Mouse (Mus musculus) forebrain, embryonic 13.5 days (tissue): ENCODE results near the gene Bmt2. TPM values are rescaled to one million over a fixed set of nuclear protein-coding genes. Genes with fewer than 3 reads are reported as not detected.

ENCODE experiments used
- ATAC-seq: fragments of 200-750 bp; cut with Nextera tagmentation; 2 replicates; pipeline ENCODE4 v1.8.0; 2017
- H3K27ac ChIP-seq: fragments of 300-500 bp; sonication (generic); 2 replicates; pipeline ENCODE4 v1.5.1; 2015; ENCODE audit warnings: inconsistent platforms, mild to moderate bottlenecking, moderate library complexity
- H3K27me3 ChIP-seq: fragments of 300-500 bp; sonication (generic); 2 replicates; pipeline ENCODE4 v1.6.1; 2015; ENCODE audit warnings: mild to moderate bottlenecking, inconsistent platforms
- H3K36me3 ChIP-seq: fragments of 300-500 bp; sonication (generic); 2 replicates; pipeline ENCODE4 v1.6.1; 2015; ENCODE audit warnings: mild to moderate bottlenecking, inconsistent platforms; ENCODE audit not compliant: poor library complexity, severe bottlenecking
- H3K4me1 ChIP-seq: fragments of 300-500 bp; sonication (generic); 2 replicates; pipeline ENCODE4 v1.6.1; 2015; ENCODE audit warnings: inconsistent platforms
- H3K4me2 ChIP-seq: fragments of 300-500 bp; sonication (generic); 2 replicates; pipeline ENCODE4 v1.6.1; 2015; ENCODE audit warnings: inconsistent platforms, mild to moderate bottlenecking, moderate library complexity
- H3K4me3 ChIP-seq: fragments of 300-500 bp; sonication (generic); 2 replicates; pipeline ENCODE4 v1.5.1; 2015; ENCODE audit warnings: mild to moderate bottlenecking, inconsistent platforms
- H3K9ac ChIP-seq: fragments of 300-500 bp; sonication (generic); 2 replicates; pipeline ENCODE4 v1.6.1; 2015; ENCODE audit warnings: mild to moderate bottlenecking, inconsistent platforms
- H3K9me3 ChIP-seq: fragments of 300-500 bp; sonication (generic); replicated peaks from 2 replicates; pipeline ENCODE4 v1.6.1; 2016; ENCODE audit warnings: inconsistent platforms
- WGBS: fragments of 180-500 bp; shearing (Covaris S2); methylation state at CpG from one replicate; pipeline ENCODE4 v1.1.7; 2015; 5-methylcytosine and 5-hydroxymethylcytosine counted together
- polyA plus RNA-seq: library from polyadenylated mRNA; unstranded; fragments of >200 nt; fragmentation: Nextera tagmentation; extraction: Ambion mirVana; gene quantifications from 2 replicates; pipeline ENCODE4 v1.2.1, GENCODE M21; 2015

The Bmt2 gene
- 24.2 and 24.3 TPM in 2 replicates for polyA plus RNA-seq

DNA sequence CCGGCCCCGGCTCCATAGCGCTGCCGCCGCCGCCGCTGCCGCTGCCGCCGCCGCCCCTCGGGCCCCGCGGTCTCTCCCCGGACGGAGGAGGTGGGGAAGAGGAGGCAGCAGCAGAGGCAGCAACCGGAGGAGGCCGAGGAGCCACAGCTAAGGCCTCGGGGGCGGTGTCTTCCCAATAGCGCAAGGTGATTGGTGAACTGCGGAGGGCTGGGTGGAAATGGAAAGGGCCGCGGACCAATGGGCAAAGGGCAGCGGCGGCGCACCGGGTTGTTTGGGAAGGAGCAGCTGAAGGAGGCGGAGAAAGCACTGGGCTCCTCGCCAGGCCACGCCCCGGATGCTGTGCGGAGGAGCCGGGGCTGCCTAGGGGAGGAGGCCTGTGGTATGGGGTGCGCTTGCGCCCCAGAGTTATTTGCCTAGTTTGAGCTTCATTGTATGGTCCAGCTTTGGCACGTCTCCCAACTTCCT, at the start of gene Bmt2:
Gene Bmt2, minus strand, starts transcription at position 149 of the 465 bp plus-strand sequence.
- H3K9ac ChIP-seq = peak within 1 kb of the TSS; percentile 97
- H3K4me3 ChIP-seq = peak within 1 kb of the TSS; percentile 90
- H3K4me2 ChIP-seq = peak within 1 kb of the TSS; percentile 84
- H3K36me3 ChIP-seq = no peaks in the 10 kb centered on the region
- 0% methylated on average over 35 of the region's 37 CpGs for WGBS
- H3K4me1 ChIP-seq = peaks cover 23% of the 10 kb centered on the region
- H3K9me3 ChIP-seq = no peaks in the 10 kb centered on the region
- ATAC-seq = peak; percentile 99
- peak within 1 kb of the TSS; percentile 96 for H3K27ac ChIP-seq
- H3K27me3 ChIP-seq = no peaks in the 10 kb centered on the region

DNA sequence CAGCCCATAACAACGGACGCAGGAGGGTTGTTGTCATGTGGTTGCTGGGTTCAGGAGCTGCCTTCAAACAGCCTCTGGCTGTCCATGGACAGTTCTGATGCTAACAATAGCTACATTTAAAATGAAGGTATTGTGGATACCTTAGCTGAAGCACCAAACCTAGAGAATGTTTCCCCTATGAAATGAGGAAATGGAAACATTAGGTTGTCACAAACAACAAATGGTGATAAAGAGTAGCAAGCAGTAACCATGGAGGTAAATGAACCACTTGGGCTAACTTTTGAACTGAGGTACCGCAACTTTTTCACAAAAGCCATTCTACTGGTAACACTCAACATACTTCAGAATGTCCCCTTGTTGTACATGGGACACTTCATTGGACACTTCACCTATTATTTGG, 44.4 kb upstream of the Bmt2 start:
- H3K9me3 ChIP-seq = no peaks in the 10 kb centered on the region
- ATAC-seq = no peak

DNA sequence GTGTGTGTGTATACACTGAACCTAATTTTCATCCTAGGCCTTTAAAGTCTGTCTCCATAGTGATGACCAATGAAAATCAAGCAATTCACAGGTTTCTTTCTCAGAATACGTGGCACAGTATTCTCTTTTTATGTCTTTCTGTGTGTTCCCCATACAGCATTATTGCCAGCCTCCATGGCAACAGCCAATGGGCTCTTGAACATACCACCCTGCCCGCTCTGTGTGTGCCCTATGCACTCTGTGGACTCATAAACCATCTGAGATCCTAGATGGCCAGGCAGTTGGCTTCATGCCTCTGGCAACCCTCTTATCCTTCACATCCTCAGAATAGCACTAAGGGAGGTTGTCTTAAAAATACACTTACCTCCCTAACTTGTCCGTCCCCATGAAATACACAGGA, 37.1 kb upstream of the Bmt2 start:
- no peak for ATAC-seq
- H3K4me3 ChIP-seq = no peak overlapping the region
- H3K4me2 ChIP-seq = no peak overlapping the region
- no peaks in the 10 kb centered on the region for H3K4me1 ChIP-seq
- H3K9ac ChIP-seq = no peak overlapping the region
- H3K36me3 ChIP-seq = no peaks in the 10 kb centered on the region
- no peaks in the 10 kb centered on the region for H3K9me3 ChIP-seq
- H3K27me3 ChIP-seq = no peaks in the 10 kb centered on the region
- H3K27ac ChIP-seq = no peak overlapping the region
- WGBS = 73% methylated on average over 3 of the region's 3 CpGs

More for the DNA sequence above, 44.4 kb upstream of the Bmt2 start:
- no peak overlapping the region for H3K27ac ChIP-seq
- no peak overlapping the region for H3K4me2 ChIP-seq
- no peak overlapping the region for H3K4me3 ChIP-seq
- H3K9ac ChIP-seq = no peak overlapping the region
- no peaks in the 10 kb centered on the region for H3K27me3 ChIP-seq
- H3K36me3 ChIP-seq = no peaks in the 10 kb centered on the region
- H3K4me1 ChIP-seq = no peaks in the 10 kb centered on the region
- 91% methylated on average over 3 of the region's 3 CpGs for WGBS

DNA sequence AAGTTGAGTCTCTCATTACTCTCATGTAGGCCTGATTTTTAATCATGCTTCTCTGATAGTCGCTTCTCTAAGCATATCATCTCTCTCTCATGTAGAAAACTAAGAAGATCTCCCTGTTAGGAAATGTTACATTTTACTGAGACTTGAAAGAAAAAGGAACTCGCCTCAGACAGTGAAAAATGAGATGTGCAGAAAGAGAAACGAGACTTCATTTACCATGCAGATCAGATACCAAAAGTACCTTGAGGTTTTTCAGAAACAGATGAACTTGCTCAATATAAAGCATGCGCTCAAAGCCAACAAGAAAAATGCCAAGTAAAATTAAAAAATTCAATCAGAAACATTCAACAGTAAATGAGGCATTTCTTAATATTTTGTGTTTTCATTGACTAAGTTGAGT, 19.1 kb upstream of the Bmt2 start:
- Histone ChIP-seq H3K9ac (no peak overlapping the region), H3K9me3 (no peaks in the 10 kb centered on the region), H3K36me3 (no peaks in the 10 kb centered on the region), H3K4me1 (no peaks in the 10 kb centered on the region), H3K4me3 (no peak overlapping the region), H3K4me2 (no peak overlapping the region), H3K27ac (no peak overlapping the region), H3K27me3 (no peaks in the 10 kb centered on the region)
- 86% methylated on average over 4 of the region's 4 CpGs for WGBS
- ATAC-seq = no peak

DNA sequence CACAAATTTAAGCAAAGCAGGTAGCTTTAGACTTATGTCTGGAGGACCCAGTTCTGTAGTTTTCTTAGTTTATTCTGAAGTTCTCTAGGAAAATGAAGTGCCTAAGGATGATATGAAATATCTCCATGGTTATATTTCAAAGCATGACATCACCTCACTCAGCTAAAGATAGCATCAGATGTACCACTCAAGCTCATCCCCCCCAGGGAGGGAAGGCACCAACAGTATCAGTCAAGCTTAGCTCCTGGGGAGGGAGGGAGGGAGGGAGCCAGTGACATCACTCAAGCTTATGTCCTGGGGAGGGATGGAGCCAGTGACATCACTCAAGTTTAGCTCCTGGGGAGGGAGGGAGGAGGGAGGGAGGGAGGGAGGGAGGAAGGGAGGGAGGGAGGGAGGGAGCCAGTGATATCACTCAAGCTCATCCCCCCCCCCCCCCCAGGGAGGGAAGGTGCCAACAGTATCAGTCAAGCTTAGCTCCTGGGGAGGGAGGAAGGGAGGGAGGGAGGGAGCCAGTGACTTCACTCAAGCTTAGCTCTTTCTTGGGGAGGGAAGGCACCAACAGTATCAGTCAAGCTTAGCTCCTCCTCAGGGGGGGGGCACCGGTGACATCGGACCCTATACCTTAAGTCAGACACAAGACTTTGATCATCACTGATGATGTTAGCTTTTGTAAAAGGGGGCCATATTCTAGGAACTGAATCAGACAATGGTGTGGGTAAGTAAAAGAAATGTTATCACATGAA, 17.5 kb upstream of the Bmt2 start:
- Histone ChIP-seq H3K4me3 (no peak overlapping the region), H3K9ac (no peak overlapping the region), H3K9me3 (no peaks in the 10 kb centered on the region), H3K27ac (no peak overlapping the region), H3K4me2 (no peak overlapping the region), H3K27me3 (no peaks in the 10 kb centered on the region), H3K4me1 (no peaks in the 10 kb centered on the region), H3K36me3 (no peaks in the 10 kb centered on the region)
- ATAC-seq = no peak
- 90% methylated on average over 2 of the region's 2 CpGs for WGBS

DNA sequence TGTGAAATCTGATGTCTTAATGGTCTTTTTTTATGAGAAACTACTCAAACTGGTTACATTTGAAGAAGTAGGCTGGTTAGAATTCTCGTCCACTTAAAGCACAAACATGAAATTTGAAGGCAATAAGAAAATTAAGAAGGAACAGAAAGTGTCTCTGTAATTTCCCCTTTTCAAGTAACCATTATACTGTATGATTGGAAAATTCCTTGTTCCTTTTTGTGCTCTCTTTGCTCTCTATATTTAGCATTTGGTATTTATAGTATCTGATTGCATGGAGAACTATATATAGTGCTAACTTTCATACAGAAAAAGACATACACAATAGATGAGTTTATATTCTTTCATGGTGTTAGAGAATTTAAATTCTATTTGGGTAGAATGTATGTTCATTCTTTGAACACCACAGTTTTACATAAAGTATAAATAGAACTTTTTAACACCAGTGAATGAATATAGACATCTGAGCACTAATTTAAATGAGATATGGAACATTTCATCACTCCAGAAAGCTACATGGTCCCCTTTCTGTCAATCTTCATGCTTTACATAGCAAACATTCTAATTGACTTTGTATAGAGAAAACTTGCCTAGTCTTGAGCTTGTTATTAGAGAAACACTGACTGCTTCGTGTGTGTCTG, 14.0 kb upstream of the Bmt2 start:
- ATAC-seq = no peak
- Histone ChIP-seq H3K9ac (no peak overlapping the region), H3K4me1 (no peaks in the 10 kb centered on the region), H3K4me2 (no peak overlapping the region), H3K36me3 (no peaks in the 10 kb centered on the region), H3K9me3 (no peaks in the 10 kb centered on the region), H3K27ac (no peak overlapping the region), H3K27me3 (no peaks in the 10 kb centered on the region), H3K4me3 (no peak overlapping the region)
- 89% methylated on average over 2 of the region's 2 CpGs for WGBS

DNA sequence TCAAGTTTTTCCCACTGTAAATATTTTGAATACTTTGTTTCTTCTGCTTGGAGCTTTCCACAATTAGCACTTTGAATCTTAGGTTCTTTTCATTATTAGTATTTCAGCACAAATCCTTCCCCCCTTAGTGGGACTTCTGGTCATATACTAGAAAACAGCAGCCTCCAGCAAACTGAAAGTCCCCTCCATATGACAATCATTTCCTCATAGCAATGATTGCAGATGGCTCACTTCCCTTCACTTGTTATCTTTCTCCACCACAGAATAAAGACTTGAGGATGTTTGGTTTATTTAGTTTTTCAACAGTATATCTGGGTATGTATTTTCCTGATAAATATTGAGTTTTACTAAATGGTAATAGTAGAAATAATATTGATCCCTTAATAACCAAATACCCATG, 12.6 kb upstream of the Bmt2 start:
- H3K4me1 ChIP-seq = no peaks in the 10 kb centered on the region
- no peak overlapping the region for H3K4me3 ChIP-seq
- no peak for ATAC-seq
- H3K36me3 ChIP-seq = no peaks in the 10 kb centered on the region
- H3K27me3 ChIP-seq = no peaks in the 10 kb centered on the region
- no peak overlapping the region for H3K27ac ChIP-seq
- no peaks in the 10 kb centered on the region for H3K9me3 ChIP-seq
- H3K4me2 ChIP-seq = no peak overlapping the region
- H3K9ac ChIP-seq = no peak overlapping the region

DNA sequence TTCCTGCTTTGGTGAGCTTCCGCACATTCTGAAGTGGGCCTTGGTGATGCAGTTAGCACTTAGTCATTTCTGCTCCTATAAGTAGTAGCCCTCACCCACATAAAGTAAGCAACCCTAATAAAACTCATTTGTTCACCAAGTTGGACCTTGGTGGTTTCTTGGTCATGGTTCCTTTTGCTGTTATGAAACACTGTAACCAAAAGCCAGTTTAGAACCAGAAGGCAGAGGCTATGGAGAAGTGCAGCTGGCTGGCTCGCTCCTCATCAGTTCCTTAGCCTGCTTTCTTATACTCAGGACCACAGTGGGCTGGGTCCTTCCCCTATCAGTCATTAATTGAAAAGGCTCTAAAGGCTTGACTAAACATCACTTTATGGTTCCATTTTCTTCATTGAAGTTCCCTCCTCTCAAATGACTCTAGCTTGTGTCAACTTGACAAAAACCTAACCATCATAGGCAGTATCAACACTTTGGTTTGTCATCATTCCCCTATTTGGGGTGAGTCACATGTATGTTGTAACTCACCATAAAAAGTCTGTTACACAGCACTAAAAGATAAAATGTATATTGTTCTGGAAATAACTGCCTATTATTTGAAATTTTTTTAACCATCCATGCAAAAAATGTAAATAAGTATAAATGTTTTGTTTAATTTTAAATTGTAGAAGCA, 6.3 kb upstream of the Bmt2 start:
- H3K27me3 ChIP-seq = no peaks in the 10 kb centered on the region
- no peaks in the 10 kb centered on the region for H3K9me3 ChIP-seq
- no peaks in the 10 kb centered on the region for H3K4me1 ChIP-seq
- no peak for ATAC-seq
- H3K9ac ChIP-seq = no peak overlapping the region
- 96% methylated on average over 2 of the region's 2 CpGs for WGBS
- H3K27ac ChIP-seq = no peak overlapping the region
- no peak overlapping the region for H3K4me2 ChIP-seq
- H3K4me3 ChIP-seq = no peak overlapping the region
- no peaks in the 10 kb centered on the region for H3K36me3 ChIP-seq

DNA sequence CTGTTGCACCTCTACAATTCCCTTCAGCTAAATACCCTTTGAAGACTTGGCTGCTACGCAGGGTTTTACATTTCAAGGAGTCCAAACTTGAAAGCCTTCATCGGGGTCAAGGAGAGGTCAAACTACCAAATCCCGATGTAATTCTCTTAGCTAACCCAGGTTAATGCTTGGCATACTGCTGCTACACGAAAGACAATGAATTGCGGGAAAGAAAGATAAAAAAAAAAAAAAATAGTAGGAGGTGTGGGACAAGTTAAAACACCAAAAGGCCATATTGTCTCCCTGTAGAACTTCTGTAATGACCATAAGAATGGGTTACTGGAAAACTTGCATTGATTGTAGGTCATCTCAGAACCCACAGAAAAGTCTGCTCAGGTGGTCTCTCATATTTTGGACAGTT, 583 bp upstream of the Bmt2 start:
- peak overlapping the region; percentile 90 for H3K4me3 ChIP-seq
- H3K36me3 ChIP-seq = no peaks in the 10 kb centered on the region
- WGBS = 15% methylated on average over 5 of the region's 5 CpGs
- peaks cover 20% of the 10 kb centered on the region for H3K4me1 ChIP-seq
- no peak for ATAC-seq
- no peaks in the 10 kb centered on the region for H3K9me3 ChIP-seq
- no peak overlapping the region for H3K27ac ChIP-seq
- peak overlapping the region; percentile 49; the same call in 1 of the 2 replicates for H3K9ac ChIP-seq
- no peaks in the 10 kb centered on the region for H3K27me3 ChIP-seq
- H3K4me2 ChIP-seq = peak overlapping the region; percentile 84

DNA sequence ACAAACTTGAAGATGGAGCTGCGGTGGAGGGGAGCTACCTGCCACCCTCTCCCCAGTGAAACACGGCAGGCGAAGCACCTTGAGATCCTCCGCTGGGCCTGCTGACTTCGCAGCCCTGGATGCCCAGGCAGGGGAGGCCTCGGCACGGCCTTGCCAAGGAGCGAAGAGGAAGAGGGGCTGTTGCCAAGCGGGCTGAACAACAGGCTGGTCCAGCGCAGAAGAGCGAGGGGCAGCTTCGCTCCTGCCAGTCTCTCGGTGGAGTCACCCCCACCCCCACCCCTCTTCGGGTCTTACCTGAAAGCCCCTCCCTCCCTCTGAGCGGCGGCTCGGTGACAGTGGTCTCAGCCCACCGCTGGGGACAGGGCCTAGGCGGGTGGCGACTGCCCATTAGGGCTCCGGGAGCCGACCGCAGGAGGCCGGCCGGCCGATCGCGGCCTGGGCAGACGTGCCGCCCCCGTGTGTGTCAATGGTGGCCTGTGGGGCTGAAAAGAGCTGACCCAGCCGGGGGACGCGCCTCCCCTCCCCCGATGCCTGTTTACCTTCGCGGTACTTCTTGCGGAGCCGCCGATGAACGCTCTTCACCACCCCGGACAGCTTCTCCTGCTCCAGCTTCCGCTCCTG, 515 bp downstream of the Bmt2 start:
- peak overlapping the region; percentile 84 for H3K4me2 ChIP-seq
- peak overlapping the region; percentile 96 for H3K27ac ChIP-seq
- peak overlapping the region; percentile 90 for H3K4me3 ChIP-seq
- H3K9me3 ChIP-seq = no peaks in the 10 kb centered on the region
- WGBS = 0% methylated on average over 25 of the region's 43 CpGs
- no peaks in the 10 kb centered on the region for H3K27me3 ChIP-seq
- no peaks in the 10 kb centered on the region for H3K36me3 ChIP-seq
- H3K9ac ChIP-seq = peak overlapping the region; percentile 97
- peaks cover 23% of the 10 kb centered on the region for H3K4me1 ChIP-seq
- peak; percentile 68 for ATAC-seq

DNA sequence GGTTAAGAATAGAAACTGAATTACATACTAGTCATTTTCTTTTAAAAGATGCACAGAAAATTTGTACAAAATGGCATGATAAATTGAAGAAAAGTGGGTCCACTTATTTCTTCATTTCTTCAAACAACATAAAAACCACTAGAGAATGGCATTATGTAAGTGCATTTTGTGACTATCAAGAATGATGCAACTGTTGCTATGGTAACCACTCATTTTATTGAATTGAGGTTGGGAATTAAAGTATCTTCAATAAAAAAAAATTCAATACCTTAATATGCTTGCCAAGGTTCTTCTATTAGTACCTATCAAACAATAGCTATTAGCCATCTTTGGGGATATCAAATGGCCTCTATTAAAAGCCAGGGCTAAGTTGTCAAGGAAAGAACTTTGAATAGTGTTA, 1.6 kb downstream of the Bmt2 start:
- Histone ChIP-seq H3K4me2 (peak overlapping the region; percentile 84), H3K4me1 (peaks cover 23% of the 10 kb centered on the region), H3K9me3 (no peaks in the 10 kb centered on the region), H3K27ac (no peak overlapping the region), H3K36me3 (no peaks in the 10 kb centered on the region), H3K4me3 (peak overlapping the region; percentile 90), H3K27me3 (no peaks in the 10 kb centered on the region), H3K9ac (no peak overlapping the region)
- no peak for ATAC-seq
